Mouse (Mus musculus) spleen, postnatal 10 days (tissue): ENCODE measurements around the gene C3.

Experiments
- DNase-seq, 2 experiments: peaks; one replicate each; pipeline ENCODE4 v3.0.0; 2021 to 2022; ENCODE audit warnings: low spot score in 2 of 2

The C3 gene

GRCm38 (mm10) chr17:57219884-57220207, 8.1 kb downstream of the C3 start:
- DNase-seq: peak in 1 of 2 experiments; percentile 61

DNA sequence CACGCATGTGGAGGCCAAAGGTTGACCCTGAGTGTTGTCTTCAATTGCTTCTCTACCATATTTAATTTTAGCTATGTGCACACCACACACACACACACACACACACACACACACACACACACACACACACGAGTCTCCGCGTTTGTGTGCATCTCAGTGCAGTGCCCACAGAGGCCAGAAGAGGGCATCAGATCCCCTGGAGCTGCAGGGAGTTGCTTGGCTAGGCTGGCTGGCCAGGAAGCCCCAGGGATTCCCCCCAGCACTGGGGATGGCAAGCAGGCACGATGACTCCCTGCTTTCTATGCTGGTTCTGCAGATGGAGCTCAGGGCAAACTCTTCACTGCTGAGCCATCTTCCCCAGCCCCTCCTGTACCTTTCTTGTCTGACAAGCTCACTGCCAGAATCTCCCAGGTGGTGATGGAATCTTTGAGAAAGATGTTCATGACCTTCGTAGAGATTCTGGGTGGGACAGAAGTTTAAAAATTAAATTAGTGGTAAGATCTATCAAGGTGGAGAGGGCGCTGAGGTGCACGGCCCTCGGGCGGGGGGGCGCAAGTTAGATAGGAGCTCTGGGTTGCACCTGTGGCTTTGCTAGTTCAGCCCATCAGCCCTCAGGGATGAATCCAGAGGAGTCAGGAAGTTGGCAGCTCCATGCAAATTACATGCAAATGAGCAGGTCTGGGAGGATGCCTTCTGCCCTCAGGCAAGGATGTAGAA, 8.6 kb downstream of the C3 start:
- DNase-seq: peak; percentile 65 to 84

- DNase-seq: peak in 1 of 2 experiments; percentile 10
These were observed 9.5 kb downstream of the C3 start for GRCm38 (mm10) chr17:57218335-57218900.

GRCm38 (mm10) chr17:57214676-57215387, 13.1 kb downstream of the C3 start:
- no peak for DNase-seq

- no peak for DNase-seq
These were observed 16.4 kb downstream of the C3 start for GRCm38 (mm10) chr17:57211501-57211900.

- DNase-seq: no peak
These were observed 18.6 kb downstream of the C3 start for GRCm38 (mm10) chr17:57209330-57209729.

DNA sequence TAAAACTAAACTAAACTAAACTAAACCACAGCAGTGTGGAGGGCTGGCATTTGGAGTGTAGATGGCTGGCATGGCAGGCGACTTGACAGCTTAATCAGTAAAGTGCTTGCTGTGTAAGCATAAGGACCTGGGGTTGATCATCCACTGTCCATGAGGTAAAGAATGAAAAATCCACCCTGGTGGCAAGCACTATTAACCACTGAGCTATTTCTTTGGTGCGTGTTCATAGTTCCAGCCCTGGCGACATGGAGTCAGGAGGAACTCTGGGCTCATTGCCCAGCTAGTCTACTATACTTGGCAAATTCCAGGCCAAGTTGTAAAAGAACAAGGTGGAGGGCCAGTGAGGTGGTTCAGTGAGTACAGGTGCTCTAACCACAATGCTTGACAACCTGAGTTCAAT, 20.0 kb downstream of the C3 start:
- DNase-seq: no peak

DNA sequence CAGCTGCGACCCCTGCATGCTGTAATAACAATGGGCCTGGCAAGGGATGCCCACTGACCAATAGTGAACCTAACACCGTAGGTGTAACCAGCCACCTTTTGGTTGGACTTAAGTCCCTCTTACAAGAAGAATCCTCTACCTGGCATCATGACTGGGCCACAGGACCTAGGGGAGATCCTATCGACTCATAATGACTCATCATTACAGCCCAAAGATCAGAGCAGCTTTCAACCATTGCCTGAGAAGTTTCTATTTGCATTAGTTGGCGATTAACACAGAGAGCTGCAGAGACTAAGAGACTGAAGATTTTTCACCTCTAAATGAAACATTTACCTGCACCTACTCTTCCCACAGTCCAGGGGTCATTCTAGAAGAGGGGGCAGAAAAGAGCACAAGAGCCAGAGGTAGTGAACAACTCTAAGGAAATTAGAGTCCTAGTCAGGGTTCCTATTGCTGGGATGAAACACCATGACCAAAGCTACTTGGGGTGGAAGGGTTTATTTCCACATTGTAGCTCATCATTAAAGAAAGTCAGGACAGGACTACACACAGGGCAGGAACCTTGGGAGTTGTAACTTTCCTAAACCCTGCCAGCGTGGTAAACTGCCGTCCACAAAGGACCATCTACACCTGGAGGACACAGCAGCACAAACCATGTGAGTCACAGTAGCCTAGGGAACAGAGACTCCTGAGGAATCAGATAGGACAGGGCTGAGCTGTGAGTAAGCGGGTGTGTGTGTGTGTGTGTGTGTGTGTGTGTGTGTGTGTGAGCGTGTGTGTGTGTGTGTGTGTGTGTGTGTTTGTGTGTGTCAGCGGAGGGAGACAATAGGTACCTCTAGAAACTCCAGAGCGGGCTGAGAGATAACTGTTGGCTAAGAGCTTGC, 25.9 kb downstream of the C3 start:
- DNase-seq: no peak

DNA sequence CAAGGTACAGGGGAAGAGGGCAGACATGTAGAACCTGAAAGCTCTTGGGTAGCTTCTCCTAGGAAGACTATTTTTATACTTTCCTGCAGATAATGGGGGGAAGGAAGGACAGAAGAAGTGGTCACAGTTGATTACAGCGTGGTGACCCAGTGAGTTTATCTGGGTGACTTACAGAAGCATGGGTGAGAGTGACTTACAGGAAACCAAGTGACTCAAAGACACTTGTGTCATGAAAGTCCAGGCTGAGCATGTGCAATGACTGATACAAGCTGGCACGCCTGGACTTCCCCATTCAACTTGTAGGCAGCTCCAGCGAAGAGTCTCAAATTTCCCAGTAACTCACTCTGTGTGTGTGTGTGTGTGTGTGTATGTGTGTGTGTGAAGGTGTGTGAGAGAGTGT, 29.7 kb downstream of the C3 start:
- DNase-seq: no peak

DNA sequence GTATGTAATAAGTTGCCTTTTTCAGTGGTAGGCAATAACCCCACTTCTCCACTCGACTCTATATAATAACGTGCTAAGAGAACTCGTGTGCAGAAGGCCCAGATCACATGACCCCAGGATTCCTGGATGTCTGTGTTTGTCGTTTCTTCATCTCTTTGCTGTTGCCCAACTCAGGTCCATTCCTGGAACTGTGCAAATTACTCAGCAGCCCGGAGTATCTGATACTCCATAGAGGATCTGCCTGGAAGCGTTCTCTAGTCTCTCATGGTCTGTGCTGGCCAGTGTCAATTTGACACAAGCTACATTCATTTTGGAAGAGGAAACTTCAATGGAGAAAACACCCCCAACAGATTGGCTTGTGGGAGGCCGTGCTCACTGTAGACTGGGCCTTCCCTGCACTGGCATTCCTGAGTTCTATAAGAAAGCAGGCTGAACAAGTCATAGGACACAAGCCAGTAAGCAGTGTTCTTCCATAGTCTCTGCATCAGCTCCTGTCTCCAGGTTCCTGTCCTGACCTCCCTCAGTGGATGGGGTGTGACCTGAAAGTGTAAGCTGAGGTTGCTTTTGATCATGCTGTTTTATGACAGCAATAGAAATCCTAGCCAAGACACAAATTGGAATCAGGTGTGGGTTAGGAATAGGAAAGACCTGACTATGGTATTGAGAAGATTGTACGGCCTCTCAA, 32.5 kb downstream of the C3 start:
- DNase-seq: no peak

- DNase-seq: no peak
These were observed 33.2 kb downstream of the C3 start for GRCm38 (mm10) chr17:57194771-57195170.

- peak; percentile 13 to 46 for DNase-seq
These were observed 33.9 kb downstream of the C3 start, which contains the start of gene Tnfsf14 for GRCm38 (mm10) chr17:57194041-57194507. Tnfsf14 (minus strand) TSS chr17:57194177.

DNA sequence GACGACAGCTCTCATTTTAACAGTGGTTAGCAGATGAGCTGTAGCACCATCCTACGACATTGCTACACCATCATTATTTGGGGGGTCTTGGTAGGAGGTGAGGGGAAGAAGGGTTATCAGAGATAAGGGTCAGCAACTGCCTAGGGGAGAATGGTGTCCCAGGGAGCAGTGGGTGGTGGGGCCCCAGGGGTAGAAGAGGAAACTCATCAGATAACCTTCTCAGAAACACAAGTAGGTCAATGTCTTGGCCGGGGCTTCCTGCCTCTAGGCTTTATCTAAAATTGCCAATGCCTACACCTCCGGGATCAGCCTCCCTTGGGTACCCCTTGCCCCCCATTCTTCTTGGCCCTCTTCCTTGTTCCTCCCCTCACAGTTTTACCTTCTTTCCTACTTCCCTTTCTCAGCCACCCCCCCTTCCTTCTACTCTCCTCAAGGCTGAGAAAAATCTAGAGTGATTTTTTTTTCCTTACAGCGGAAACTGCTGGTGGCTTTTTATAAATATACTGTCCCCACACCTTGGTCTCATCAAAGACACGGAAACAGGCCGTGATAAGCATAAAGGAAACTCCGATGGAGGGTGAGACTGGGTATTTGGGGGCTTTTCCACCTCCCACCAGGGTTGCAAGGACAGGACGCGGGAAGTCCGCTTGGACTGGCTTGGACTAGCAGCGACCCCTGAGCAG, 39.3 kb downstream of the C3 start:
- no peak for DNase-seq

DNA sequence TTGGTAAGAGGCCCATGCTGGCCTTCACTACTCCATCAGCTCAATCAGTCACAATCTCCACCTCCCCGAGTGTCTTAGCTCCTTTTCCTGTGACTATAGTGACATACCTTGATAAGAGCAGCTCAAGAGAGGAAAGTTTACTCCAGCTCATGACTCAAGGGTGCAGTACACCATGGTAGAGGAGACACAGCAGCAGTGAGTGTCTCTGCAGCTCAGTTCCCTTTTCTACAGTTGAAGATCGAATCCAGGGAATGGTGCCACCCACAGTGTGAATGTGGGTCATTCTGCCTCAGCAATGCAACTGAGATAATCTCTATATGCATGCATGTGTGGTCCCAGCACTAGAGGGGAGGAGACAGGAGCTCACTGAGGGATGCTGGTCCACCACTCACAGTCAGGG, 42.3 kb downstream of the C3 start:
- no peak for DNase-seq

DNA sequence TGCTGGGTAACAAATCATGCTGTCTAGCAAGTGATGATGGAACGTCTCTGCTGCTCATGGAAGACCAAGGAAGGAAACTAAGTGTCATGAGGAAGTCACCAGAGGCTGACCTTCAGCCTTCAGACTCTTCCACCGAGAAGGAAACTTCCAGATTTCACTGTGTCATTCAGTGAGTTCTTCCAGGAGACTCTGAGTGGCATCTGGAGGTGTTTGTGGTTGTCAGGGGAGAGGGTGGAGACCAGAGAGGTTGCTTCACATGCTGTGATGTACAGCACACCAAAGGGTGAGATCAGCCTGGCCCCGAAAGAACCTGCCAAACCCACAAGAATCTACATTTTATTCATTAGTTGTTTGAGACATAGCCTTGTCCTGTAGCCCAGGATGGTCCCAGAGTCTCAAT, 45.1 kb downstream of the C3 start:
- no peak for DNase-seq

DNA sequence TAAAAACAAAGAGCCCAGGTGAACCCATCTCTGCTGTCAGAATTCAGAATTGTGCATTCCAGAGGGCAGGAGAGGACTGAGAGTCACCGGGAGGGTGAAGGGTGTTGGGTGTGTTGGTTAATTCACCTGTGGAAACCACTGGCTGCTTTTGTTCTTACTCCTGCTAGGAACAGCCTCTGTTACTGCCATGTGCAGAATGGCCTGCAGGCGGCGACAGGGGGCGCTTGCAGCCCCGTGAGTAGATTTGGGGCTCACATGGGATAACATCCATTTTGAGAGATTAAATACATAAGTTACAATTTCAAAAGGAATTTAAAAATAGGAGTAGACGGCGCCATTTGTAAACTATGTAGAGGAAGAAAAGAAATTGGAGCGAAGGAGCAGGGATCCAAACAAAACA, 47.6 kb downstream of the C3 start:
- DNase-seq: peak in 1 of 2 experiments; percentile 59

- no peak for DNase-seq
These were observed 54.6 kb downstream of the C3 start for GRCm38 (mm10) chr17:57173351-57173750.

GRCm38 (mm10) chr17:57172378-57172777, 55.6 kb downstream of the C3 start:
- no peak for DNase-seq

DNA sequence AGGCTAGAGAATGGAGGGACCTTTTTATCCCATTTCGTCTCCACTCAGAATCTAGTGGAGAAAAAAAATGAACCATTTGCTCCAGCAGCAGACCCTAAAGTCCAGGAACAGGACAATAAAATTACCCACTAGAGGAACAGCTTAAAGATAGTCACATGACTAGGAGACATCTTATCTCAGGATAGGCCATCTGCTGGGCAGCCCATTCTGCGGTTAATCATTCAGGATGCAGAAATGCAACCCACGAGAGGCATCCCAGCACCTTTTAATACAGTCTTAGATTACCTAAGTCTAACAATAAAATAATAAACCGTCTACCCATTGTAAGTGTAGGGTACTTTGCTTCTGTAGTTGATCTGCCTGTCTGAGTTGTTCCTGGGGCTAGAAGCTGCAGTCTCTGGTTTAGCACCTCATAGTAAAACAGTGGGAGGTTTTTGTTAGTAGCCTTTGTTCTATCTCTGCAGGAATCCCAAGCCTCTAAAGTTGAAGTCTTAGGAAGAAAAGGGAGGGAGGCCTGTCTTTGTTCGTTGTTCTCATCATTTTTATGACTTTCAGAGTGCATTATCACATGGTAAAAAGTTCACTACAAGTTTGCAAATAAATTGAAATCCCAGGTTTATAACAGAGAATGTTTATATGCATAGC, 57.2 kb downstream of the C3 start:
- no peak for DNase-seq
